Mouse (Mus musculus) stomach, postnatal 0 days (tissue): ENCODE measurements around the gene Arfgef2.

Source experiments
- CTCF ChIP-seq: IDR thresholded peaks from 2 replicates; pipeline ENCODE4 v1.5.1; 2016; ENCODE audit warnings: antibody characterized with exemption, low read depth, mild to moderate bottlenecking, moderate library complexity
- EP300 ChIP-seq: optimal IDR thresholded peaks from 2 replicates; pipeline ENCODE3; 2016; ENCODE audit warnings: antibody characterized with exemption

GRCm38 (mm10) chr2:166822901-166823300 is 17.5 kb downstream of the Arfgef2 start:
- TF ChIP-seq CTCF (no peak), EP300 (no peak)
